Mouse (Mus musculus): Measurements from ENCODE around the gene Gas7.

DNA sequence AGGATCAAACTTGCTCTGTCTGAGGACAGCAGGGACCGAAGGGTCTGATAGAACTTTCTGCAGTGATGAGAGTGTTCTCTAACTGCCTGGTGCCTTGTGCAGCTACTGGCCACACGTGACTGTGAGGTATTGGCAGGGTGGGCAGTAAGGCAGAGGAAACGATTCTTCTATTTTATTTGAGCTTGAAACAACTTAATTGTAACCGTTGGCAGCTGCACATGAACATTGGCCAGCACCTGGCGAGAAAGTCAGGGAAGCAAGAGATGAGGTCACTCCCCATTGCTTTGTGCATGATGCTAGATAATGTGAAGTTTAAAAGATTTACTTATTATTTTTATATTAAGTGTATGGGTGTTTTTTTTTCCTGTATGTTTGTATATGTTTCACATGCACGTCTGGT lies 77.9 kb downstream of the Gas7 start:
- TF ChIP-seq GATA1 (IDR thresholded peaks at IDR 0.05; ENCODE audit: borderline replicate concordance, low read length), result no peak
- TF ChIP-seq FLI1 (IDR thresholded peaks at IDR 0.05; ENCODE audit: low read length), result no peak

Data from megakaryocyte, embryonic 14.5 days (primary cell).